Mouse (Mus musculus): Measurements from ENCODE around the gene Ykt6. TPM values are rescaled to one million over a fixed set of nuclear protein-coding genes. Genes with fewer than 3 reads are reported as not detected.
A peak's percentile ranks its signal among the peaks of the same experiment; 100 is the strongest.

Ykt6 gene
- polyA plus RNA-seq, 1 experiment from 2014 or later = 33.1 TPM

- H3K4me1 ChIP-seq (ENCODE audit: control insufficient read depth, insufficient read depth, low read length) = no peaks in the 10 kb centered on the region
- ATAC-seq (ENCODE audit: low read depth) = no peak
- H3K27ac ChIP-seq (replicated peaks; ENCODE audit: low read depth, low read length) = no peak overlapping the region
- 97% methylated on average over 3 of the region's 3 CpGs for WGBS
- no peaks in the 10 kb centered on the region for H3K36me3 ChIP-seq (ENCODE audit: control insufficient read depth, insufficient read depth, low read length)
- H3K9ac ChIP-seq (ENCODE audit: low read depth, low read length) = no peak overlapping the region
- no peaks in the 10 kb centered on the region for H3K9me3 ChIP-seq (ENCODE audit: control insufficient read depth, low read length)
- no peak for DNase-seq (ENCODE audit: low spot score)
- no peak overlapping the region for H3K4me3 ChIP-seq (ENCODE audit: low read depth, low read length)
- no peak overlapping the region for H3K4me2 ChIP-seq (ENCODE audit: low read depth, low read length)
- no peaks in the 10 kb centered on the region for H3K27me3 ChIP-seq (replicated peaks; ENCODE audit: control insufficient read depth, insufficient read depth, low read length)
Observed at GRCm38 (mm10) chr11:6011879-6012278, 56.4 kb downstream of the Ykt6 start.

DNA sequence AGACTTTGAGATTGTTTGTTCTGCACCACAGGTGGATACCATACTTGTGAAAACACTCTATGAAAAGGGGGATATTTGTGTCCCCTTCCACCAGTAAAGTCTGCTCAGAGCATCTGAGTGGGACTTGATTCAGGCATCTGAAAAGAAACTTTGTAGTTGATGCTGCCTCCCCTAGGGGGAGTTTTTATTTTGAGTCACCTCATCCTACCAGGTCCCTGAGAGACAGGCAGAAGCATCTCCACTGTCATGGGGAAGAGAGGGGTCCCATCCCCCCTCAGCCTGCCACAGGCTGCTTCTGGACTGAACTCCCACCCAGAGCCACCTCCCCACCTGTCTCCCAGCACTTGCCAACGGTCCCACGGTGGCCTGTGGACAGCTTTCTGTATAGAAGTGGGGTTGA lies 57.9 kb downstream of the Ykt6 start:
- 66% methylated on average over 2 of the region's 2 CpGs for WGBS
- ATAC-seq (ENCODE audit: low read depth) (no peak), DNase-seq (ENCODE audit: low spot score) (no peak)
- Histone ChIP-seq H3K27ac (replicated peaks; ENCODE audit: low read depth, low read length) (no peak overlapping the region), H3K4me2 (ENCODE audit: low read depth, low read length) (no peak overlapping the region), H3K36me3 (ENCODE audit: control insufficient read depth, insufficient read depth, low read length) (no peaks in the 10 kb centered on the region), H3K9me3 (ENCODE audit: control insufficient read depth, low read length) (no peaks in the 10 kb centered on the region), H3K4me3 (ENCODE audit: low read depth, low read length) (no peak overlapping the region), H3K27me3 (replicated peaks; ENCODE audit: control insufficient read depth, insufficient read depth, low read length) (no peaks in the 10 kb centered on the region), H3K4me1 (ENCODE audit: control insufficient read depth, insufficient read depth, low read length) (no peaks in the 10 kb centered on the region), H3K9ac (ENCODE audit: low read depth, low read length) (no peak overlapping the region)

- H3K4me3 ChIP-seq (ENCODE audit: low read depth, low read length) = no peak overlapping the region
- DNase-seq (ENCODE audit: low spot score) (no peak), ATAC-seq (ENCODE audit: low read depth) (no peak)
- no peak overlapping the region for H3K9ac ChIP-seq (ENCODE audit: low read depth, low read length)
- 75% methylated on average over 6 of the region's 6 CpGs for WGBS
- H3K36me3 ChIP-seq (ENCODE audit: control insufficient read depth, insufficient read depth, low read length) = no peaks in the 10 kb centered on the region
- H3K4me2 ChIP-seq (ENCODE audit: low read depth, low read length) = no peak overlapping the region
- no peaks in the 10 kb centered on the region for H3K27me3 ChIP-seq (replicated peaks; ENCODE audit: control insufficient read depth, insufficient read depth, low read length)
- H3K4me1 ChIP-seq (ENCODE audit: control insufficient read depth, insufficient read depth, low read length) = no peaks in the 10 kb centered on the region
- H3K27ac ChIP-seq (replicated peaks; ENCODE audit: low read depth, low read length) = no peak overlapping the region
- H3K9me3 ChIP-seq (ENCODE audit: control insufficient read depth, low read length) = no peaks in the 10 kb centered on the region
Observed at GRCm38 (mm10) chr11:6015011-6015431, 59.5 kb downstream of the Ykt6 start.

DNA sequence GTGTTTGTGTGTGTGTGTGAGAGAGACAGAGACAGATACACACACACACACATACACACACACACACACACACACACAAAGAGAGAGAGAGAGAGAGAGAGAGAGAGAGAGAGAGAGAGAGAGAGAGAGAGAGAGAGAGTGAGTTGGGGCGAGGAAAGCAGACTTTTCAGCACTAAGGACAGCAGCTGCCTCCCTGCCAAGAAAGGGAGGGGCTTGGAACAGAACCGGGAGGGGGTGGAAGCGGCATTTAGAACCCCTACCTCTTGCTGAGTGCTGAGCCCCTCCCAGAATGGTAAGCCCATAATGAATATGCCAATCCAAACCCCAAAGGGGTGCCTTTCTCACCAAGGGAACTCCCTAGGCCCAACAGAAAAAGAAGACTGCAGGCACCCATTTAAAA lies 60.9 kb downstream of the Ykt6 start:
- no peak overlapping the region for H3K9ac ChIP-seq (ENCODE audit: low read depth, low read length)
- H3K4me1 ChIP-seq (ENCODE audit: control insufficient read depth, insufficient read depth, low read length) = no peaks in the 10 kb centered on the region
- H3K27ac ChIP-seq (replicated peaks; ENCODE audit: low read depth, low read length) = no peak overlapping the region
- WGBS = 4% methylated on average over 2 of the region's 3 CpGs
- H3K4me3 ChIP-seq (ENCODE audit: low read depth, low read length) = no peak overlapping the region
- ATAC-seq (ENCODE audit: low read depth) (no peak), DNase-seq (ENCODE audit: low spot score) (peak; percentile 40)
- H3K27me3 ChIP-seq (replicated peaks; ENCODE audit: control insufficient read depth, insufficient read depth, low read length) = no peaks in the 10 kb centered on the region
- no peaks in the 10 kb centered on the region for H3K9me3 ChIP-seq (ENCODE audit: control insufficient read depth, low read length)
- no peak overlapping the region for H3K4me2 ChIP-seq (ENCODE audit: low read depth, low read length)
- no peaks in the 10 kb centered on the region for H3K36me3 ChIP-seq (ENCODE audit: control insufficient read depth, insufficient read depth, low read length)

GRCm38 (mm10) chr11:6016797-6017395 lies 61.4 kb downstream of the Ykt6 start:
- no peaks in the 10 kb centered on the region for H3K4me1 ChIP-seq (ENCODE audit: control insufficient read depth, insufficient read depth, low read length)
- H3K36me3 ChIP-seq (ENCODE audit: control insufficient read depth, insufficient read depth, low read length) = no peaks in the 10 kb centered on the region
- ATAC-seq (ENCODE audit: low read depth) (no peak), DNase-seq (ENCODE audit: low spot score) (no peak)
- no peak overlapping the region for H3K27ac ChIP-seq (replicated peaks; ENCODE audit: low read depth, low read length)
- H3K9me3 ChIP-seq (ENCODE audit: control insufficient read depth, low read length) = no peaks in the 10 kb centered on the region
- H3K4me3 ChIP-seq (ENCODE audit: low read depth, low read length) = no peak overlapping the region
- WGBS = 62% methylated on average over 9 of the region's 9 CpGs
- H3K4me2 ChIP-seq (ENCODE audit: low read depth, low read length) = no peak overlapping the region
- no peak overlapping the region for H3K9ac ChIP-seq (ENCODE audit: low read depth, low read length)
- H3K27me3 ChIP-seq (replicated peaks; ENCODE audit: control insufficient read depth, insufficient read depth, low read length) = no peaks in the 10 kb centered on the region

Other genes with a start within 250 kb of the Ykt6 start
- gene Mrps24, start 240.0 kb upstream of the Ykt6 start, polyA plus RNA-seq (2014; fragmentation: Nextera tagmentation; extraction: Ambion mirVana) = 195 and 198 TPM in 2 replicates
- gene Urgcp, start 193.3 kb upstream of the Ykt6 start, polyA plus RNA-seq (2014; fragmentation: Nextera tagmentation; extraction: Ambion mirVana) = 22.5 and 25.2 TPM in 2 replicates
- gene Dbnl, start 167.2 kb upstream of the Ykt6 start, polyA plus RNA-seq (2014; fragmentation: Nextera tagmentation; extraction: Ambion mirVana) = 82.5 and 102 TPM in 2 replicates
- 157 and 228 TPM in 2 replicates for gene Pgam2, start 152.0 kb upstream of the Ykt6 start, polyA plus RNA-seq (2014; fragmentation: Nextera tagmentation; extraction: Ambion mirVana)
- gene Polm, start 117.7 kb upstream of the Ykt6 start, polyA plus RNA-seq (2014; fragmentation: Nextera tagmentation; extraction: Ambion mirVana) = 6.0 and 7.9 TPM in 2 replicates
- gene Aebp1, start 93.7 kb upstream of the Ykt6 start, polyA plus RNA-seq (2014; fragmentation: Nextera tagmentation; extraction: Ambion mirVana) = 68.8 and 73.6 TPM in 2 replicates
- 83.2 and 98.3 TPM in 2 replicates for gene Pold2, start 77.4 kb upstream of the Ykt6 start, polyA plus RNA-seq (2014; fragmentation: Nextera tagmentation; extraction: Ambion mirVana)
- gene Myl7, start 56.9 kb upstream of the Ykt6 start, polyA plus RNA-seq (2014; fragmentation: Nextera tagmentation; extraction: Ambion mirVana) = 0.63 and 1.5 TPM in 2 replicates
- gene Gck, start 5.6 kb upstream of the Ykt6 start, polyA plus RNA-seq (2014; fragmentation: Nextera tagmentation; extraction: Ambion mirVana) = 1.0 and 2.3 TPM in 2 replicates
- gene Camk2b, start 110.7 kb downstream of the Ykt6 start, polyA plus RNA-seq (2014; fragmentation: Nextera tagmentation; extraction: Ambion mirVana) = 6.1 and 9.2 TPM in 2 replicates
- gene A730071L15Rik, start 244.3 kb downstream of the Ykt6 start, polyA plus RNA-seq (2014; fragmentation: Nextera tagmentation; extraction: Ambion mirVana) = 0.26 and 0.33 TPM in 2 replicates
- gene Nudcd3, start 244.7 kb downstream of the Ykt6 start, polyA plus RNA-seq (2014; fragmentation: Nextera tagmentation; extraction: Ambion mirVana) = 31.5 and 36.0 TPM in 2 replicates

All from embryonic facial prominence, embryonic 14.5 days (tissue).